Mouse (Mus musculus): Measurements from ENCODE around the gene AC124502.3.

DNA sequence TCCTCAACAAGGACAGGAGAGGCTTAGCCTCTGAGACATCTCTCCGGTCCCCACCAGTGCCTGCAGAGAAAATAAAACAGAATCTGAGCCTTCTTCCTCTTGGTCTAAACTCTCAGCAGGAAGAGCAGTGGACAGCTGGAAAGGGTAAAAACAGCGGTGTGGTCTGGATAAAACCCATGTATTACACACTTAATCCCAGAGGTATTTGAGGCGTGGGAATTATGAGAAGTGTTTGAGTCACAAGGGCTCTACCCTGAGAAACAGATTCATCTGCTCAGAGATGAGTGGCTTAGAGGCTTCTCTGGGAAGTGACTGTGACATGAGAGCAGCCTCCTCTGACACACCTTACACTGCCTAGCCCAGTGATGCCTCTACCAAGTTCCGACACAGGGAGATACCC, 21.1 kb upstream of the AC124502.3 start:
- TF ChIP-seq CTCF (IDR thresholded peaks at IDR 0.05; ENCODE audit: borderline replicate concordance, extremely low read depth, insufficient read depth, insufficient read length) = no peak
- TF ChIP-seq POLR2A (IDR thresholded peaks at IDR 0.05; ENCODE audit: borderline replicate concordance, extremely low read depth, insufficient read depth, insufficient read length, poor library complexity, severe bottlenecking) = no peak

Data from brain, embryonic 14.5 days (tissue).